Comparison of ENCODE assay signal across 23 mouse cellular contexts in genomic region chr6:128466043-128466442, GRCm38 (mm10). TPM values are rescaled to one million over a fixed set of nuclear protein-coding genes. Genes with fewer than 3 reads are reported as not detected.
A peak's percentile ranks its signal among the peaks of the same experiment; 100 is the strongest.
DNase-seq lines count a peak whose midpoint lies in the region; ATAC-seq and TF ChIP-seq lines count a peak whose summit lies in the region.
"Had no signal": no experiment of that assay in that cellular context is flagged by ENCODE, and none has a peak within 500 bp of the region (broad histone marks: within the 10 kb centered on the region; RNA-seq: fewer than 3 reads in every experiment).

No protein-coding gene starts in this region.

- no peak overlapping the region for H3K4me3 ChIP-seq in midbrain, embryonic 13.5 days (replicated peaks)
- no peak overlapping the region for H3K4me3 ChIP-seq in midbrain, embryonic 15.5 days
- no peak overlapping the region for H3K4me3 ChIP-seq in forebrain, embryonic 15.5 days
- no peak overlapping the region for H3K4me3 ChIP-seq in lung, postnatal 0 days (ENCODE audit: low read depth, low read length)
- H3K4me3 ChIP-seq: hindbrain, embryonic 12.5 days; limb, embryonic 15.5 days; stomach, embryonic 15.5 days had no signal

- no peaks in the 10 kb centered on the region for H3K9me3 ChIP-seq in midbrain, embryonic 13.5 days
- no peaks in the 10 kb centered on the region for H3K9me3 ChIP-seq in midbrain, embryonic 15.5 days
- no peaks in the 10 kb centered on the region for H3K9me3 ChIP-seq in forebrain, embryonic 15.5 days
- no peaks in the 10 kb centered on the region for H3K9me3 ChIP-seq in lung, postnatal 0 days (ENCODE audit: low read length)
- H3K9me3 ChIP-seq: hindbrain, embryonic 12.5 days; limb, embryonic 15.5 days; stomach, embryonic 15.5 days had no signal

- 55% methylated on average over 7 of the region's 7 CpGs for WGBS in midbrain, embryonic 13.5 days
- WGBS in midbrain, embryonic 15.5 days, result 60% methylated on average over 7 of the region's 7 CpGs
- WGBS in forebrain, embryonic 15.5 days, result 16% methylated on average over 7 of the region's 7 CpGs
- 61% methylated on average over 7 of the region's 7 CpGs for WGBS in lung, postnatal 0 days

- DNase-seq in R1 (ENCODE audit: low read depth, low spot score), result peak; percentile 97
- no peak for DNase-seq in lung, postnatal 0 days (ENCODE audit: low spot score)
- DNase-seq: cerebellum, adult 9-10 months; heart, postnatal 10 days; kidney, adult 2 months; kidney, postnatal 10 days; layer of hippocampus, postnatal 36 days; lung, adult 2 months; lung, postnatal 4 days; right cerebral cortex, postnatal 25 days; thymus, adult 18-20 months; thymus, postnatal 4 days had no signal

- H3K9ac ChIP-seq in midbrain, embryonic 13.5 days (replicated peaks), result no peak overlapping the region
- no peak overlapping the region for H3K9ac ChIP-seq in midbrain, embryonic 15.5 days
- no peak overlapping the region for H3K9ac ChIP-seq in forebrain, embryonic 15.5 days (replicated peaks)
- H3K9ac ChIP-seq in lung, postnatal 0 days (replicated peaks; ENCODE audit: low read depth), result no peak overlapping the region
- H3K9ac ChIP-seq: hindbrain, embryonic 12.5 days; limb, embryonic 15.5 days; stomach, embryonic 15.5 days had no signal

- H3K27me3 ChIP-seq in midbrain, embryonic 13.5 days, result no peaks in the 10 kb centered on the region
- no peaks in the 10 kb centered on the region for H3K27me3 ChIP-seq in midbrain, embryonic 15.5 days (replicated peaks)
- no peaks in the 10 kb centered on the region for H3K27me3 ChIP-seq in forebrain, embryonic 15.5 days
- no peaks in the 10 kb centered on the region for H3K27me3 ChIP-seq in lung, postnatal 0 days (replicated peaks; ENCODE audit: insufficient read depth, low read length)
- H3K27me3 ChIP-seq: hindbrain, embryonic 12.5 days; limb, embryonic 15.5 days; stomach, embryonic 15.5 days had no signal

- H3K4me1 ChIP-seq in midbrain, embryonic 13.5 days (replicated peaks), result no peaks in the 10 kb centered on the region
- H3K4me1 ChIP-seq in midbrain, embryonic 15.5 days, result no peaks in the 10 kb centered on the region
- peaks cover 3% of the 10 kb centered on the region; the same call in 1 of the 2 replicates for H3K4me1 ChIP-seq in forebrain, embryonic 15.5 days
- no peaks in the 10 kb centered on the region for H3K4me1 ChIP-seq in lung, postnatal 0 days (ENCODE audit: insufficient read depth, low read depth, low read length)
- H3K4me1 ChIP-seq: hindbrain, embryonic 12.5 days; limb, embryonic 15.5 days; stomach, embryonic 15.5 days had no signal

- 0 out of 2 replicates have a peak, but pooled peaks have one; percentile 43 for ATAC-seq in midbrain, embryonic 13.5 days
- no peak for ATAC-seq in midbrain, embryonic 15.5 days (replicated peaks)
- 0 out of 2 replicates have a peak, but pooled peaks have one; percentile 35 for ATAC-seq in forebrain, embryonic 15.5 days (replicated peaks)
- ATAC-seq in erythroid progenitor cell, adult 5-6 weeks (replicated peaks; ENCODE audit: low FRiP score, poor library complexity, severe bottlenecking), result no peak
- ATAC-seq in megakaryocyte, adult 5-6 weeks (ENCODE audit: poor library complexity, severe bottlenecking), result no peak
- ATAC-seq in lung, postnatal 0 days, result no peak
- ATAC-seq: inflammation-experienced regulatory T-cells, adult 6 months had no signal

- no peak overlapping the region for H3K4me2 ChIP-seq in midbrain, embryonic 13.5 days (replicated peaks)
- H3K4me2 ChIP-seq in midbrain, embryonic 15.5 days, result no peak overlapping the region
- H3K4me2 ChIP-seq in forebrain, embryonic 15.5 days (replicated peaks), result no peak overlapping the region
- no peak overlapping the region for H3K4me2 ChIP-seq in lung, postnatal 0 days (replicated peaks; ENCODE audit: low read depth, low read length)
- H3K4me2 ChIP-seq: heart, embryonic 11.5 days; hindbrain, embryonic 12.5 days; limb, embryonic 15.5 days; midbrain, embryonic 11.5 days; stomach, embryonic 15.5 days had no signal

- H3K36me3 ChIP-seq in midbrain, embryonic 13.5 days, result no peaks in the 10 kb centered on the region
- no peaks in the 10 kb centered on the region for H3K36me3 ChIP-seq in midbrain, embryonic 15.5 days (replicated peaks)
- H3K36me3 ChIP-seq in forebrain, embryonic 15.5 days, result no peaks in the 10 kb centered on the region
- H3K36me3 ChIP-seq in lung, postnatal 0 days (ENCODE audit: insufficient read depth, low read length), result no peaks in the 10 kb centered on the region
- H3K36me3 ChIP-seq: hindbrain, embryonic 12.5 days; limb, embryonic 15.5 days; stomach, embryonic 15.5 days had no signal

- H3K27ac ChIP-seq in midbrain, embryonic 13.5 days, result no peak overlapping the region
- no peak overlapping the region for H3K27ac ChIP-seq in midbrain, embryonic 15.5 days
- H3K27ac ChIP-seq in forebrain, embryonic 15.5 days (replicated peaks), result no peak overlapping the region
- no peak overlapping the region for H3K27ac ChIP-seq in lung, postnatal 0 days (ENCODE audit: low read length)
- H3K27ac ChIP-seq: hindbrain, embryonic 12.5 days; limb, embryonic 15.5 days; stomach, embryonic 15.5 days had no signal

- TF ChIP-seq CTCF in lung, postnatal 0 days (IDR thresholded peaks at IDR 0.05), result no peak

- TF ChIP-seq EP300 in lung, postnatal 0 days (IDR thresholded peaks at IDR 0.05), result no peak

RNA-seq across cellular contexts. Expression of gene Fkbp4, which starts 27.6 kb away (rescaled TPM):
- 430 and 454 TPM in 2 replicates for polyA plus RNA-seq in midbrain, embryonic 13.5 days (2015; fragmentation: Nextera tagmentation; extraction: Ambion mirVana)
- 375 and 389 TPM in 2 replicates for polyA plus RNA-seq in midbrain, embryonic 15.5 days (2015; fragmentation: Nextera tagmentation; extraction: Ambion mirVana)
- 431 and 436 TPM in 2 replicates for polyA plus RNA-seq in forebrain, embryonic 15.5 days (2015; fragmentation: Nextera tagmentation; extraction: Ambion mirVana)
- total RNA-seq in erythroid progenitor cell, adult 5-6 weeks (2015; ENCODE audit: low replicate concordance), result 18.0 and 23.5 TPM in 2 replicates
- total RNA-seq in erythroid progenitor cell, adult 5-6 weeks (2017; ENCODE audit: low replicate concordance), result 40.8 and 44.4 TPM in 2 replicates
- 34.6 and 38.1 TPM in 2 replicates for total RNA-seq in megakaryocyte, adult 5-6 weeks (2015)
- 93.1 and 95.7 TPM in 2 replicates for total RNA-seq in megakaryocyte, adult 5-6 weeks (2017)
- polyA plus RNA-seq in lung, postnatal 0 days (2015; fragmentation: Nextera tagmentation; extraction: Ambion mirVana), result 156 and 165 TPM in 2 replicates

RNA-seq across cellular contexts. Expression of gene Itfg2, which starts 41.3 kb away (rescaled TPM):
- polyA plus RNA-seq in midbrain, embryonic 13.5 days (2015; fragmentation: Nextera tagmentation; extraction: Ambion mirVana), result 43.6 and 48.7 TPM in 2 replicates
- polyA plus RNA-seq in midbrain, embryonic 15.5 days (2015; fragmentation: Nextera tagmentation; extraction: Ambion mirVana), result 50.7 and 51.4 TPM in 2 replicates
- polyA plus RNA-seq in forebrain, embryonic 15.5 days (2015; fragmentation: Nextera tagmentation; extraction: Ambion mirVana), result 35.5 and 40.5 TPM in 2 replicates
- 3.6 and 37.3 TPM in 2 replicates for total RNA-seq in erythroid progenitor cell, adult 5-6 weeks (2015; ENCODE audit: low replicate concordance)
- total RNA-seq in erythroid progenitor cell, adult 5-6 weeks (2017; ENCODE audit: low replicate concordance), result 5.9 and 19.5 TPM in 2 replicates
- 6.4 and 6.8 TPM in 2 replicates for total RNA-seq in megakaryocyte, adult 5-6 weeks (2015)
- 6.2 and 14.1 TPM in 2 replicates for total RNA-seq in megakaryocyte, adult 5-6 weeks (2017)
- 16.4 and 19.8 TPM in 2 replicates for polyA plus RNA-seq in lung, postnatal 0 days (2015; fragmentation: Nextera tagmentation; extraction: Ambion mirVana)

Comparison
In these comparisons a context has a peak if more than half of its experiments do, and no peak if none do; other contexts are left out.
1. ATAC-seq: peak in midbrain, embryonic 13.5 days (single experiment) and forebrain, embryonic 15.5 days (single experiment); none in midbrain, embryonic 15.5 days (single experiment), erythroid progenitor cell, adult 5-6 weeks (single experiment), megakaryocyte, adult 5-6 weeks (single experiment) and lung, postnatal 0 days (single experiment).